Mouse (Mus musculus) c-Kit-negative CD71-positive TER-119-positive erythroid progenitor cells, embryonic 14.5 days (primary cell): Measurements from ENCODE around the gene Zfp978.
"Not testable (repeated sequence)": the region's sequence is repeated elsewhere in the genome, so short reads cannot be mapped to it uniquely, and the experiment has no call there.

Experiments
- DNase-seq: peaks from one replicate; pipeline ENCODE4 v3.0.0-alpha.2; 2013; ENCODE audit warnings: low read depth, low spot score

The Zfp978 gene

DNA sequence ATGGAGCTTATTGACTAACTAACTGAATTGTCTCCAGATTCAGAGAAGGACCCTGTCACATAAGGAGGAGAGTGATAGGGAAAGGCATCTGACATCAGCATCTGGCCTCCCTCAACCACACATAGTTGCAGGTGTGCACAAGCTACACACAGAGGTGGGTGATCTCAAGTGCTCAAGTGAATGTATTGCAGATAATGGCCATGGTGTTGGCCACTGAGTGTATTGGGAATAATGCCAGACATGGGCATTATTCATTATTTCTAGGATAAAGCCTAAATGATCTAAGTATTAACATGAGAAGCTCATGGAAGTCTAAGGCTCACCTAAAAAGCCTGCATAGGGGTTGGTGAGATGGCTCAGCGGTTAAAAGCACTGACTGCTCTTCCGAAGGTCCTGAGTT lies 10.6 kb upstream of the Zfp978 start:
- not testable (repeated sequence) for DNase-seq

DNA sequence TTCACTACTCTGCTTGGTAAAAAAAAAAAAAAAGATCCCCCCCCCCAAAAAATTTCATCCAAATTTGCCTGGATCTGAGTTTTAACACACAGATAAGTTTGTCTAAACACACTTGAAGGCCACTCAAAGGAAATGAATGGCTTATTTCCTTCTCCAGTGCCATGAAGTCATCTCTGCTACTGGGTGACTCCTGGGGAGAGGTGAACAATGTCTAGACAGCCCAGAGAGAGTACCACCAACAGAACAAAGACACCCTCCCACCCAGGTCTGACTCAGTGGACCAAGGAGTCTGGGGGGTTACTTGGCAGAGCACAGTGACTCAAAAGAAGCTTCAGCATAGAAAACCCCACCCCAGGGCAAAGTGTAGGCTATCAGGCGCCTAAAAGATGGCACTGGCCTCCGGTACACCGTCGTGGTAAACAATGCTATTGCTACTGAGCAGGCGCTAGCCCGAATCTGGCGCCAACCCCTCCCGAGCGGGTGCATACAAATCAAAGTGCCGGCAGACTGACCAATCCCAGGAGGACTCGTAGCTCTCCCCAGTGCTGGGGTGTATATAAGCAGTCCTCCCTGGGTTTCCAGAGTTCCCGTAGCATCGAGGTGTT lies 9.6 kb upstream of the Zfp978 start:
- DNase-seq, result not testable (repeated sequence)

DNA sequence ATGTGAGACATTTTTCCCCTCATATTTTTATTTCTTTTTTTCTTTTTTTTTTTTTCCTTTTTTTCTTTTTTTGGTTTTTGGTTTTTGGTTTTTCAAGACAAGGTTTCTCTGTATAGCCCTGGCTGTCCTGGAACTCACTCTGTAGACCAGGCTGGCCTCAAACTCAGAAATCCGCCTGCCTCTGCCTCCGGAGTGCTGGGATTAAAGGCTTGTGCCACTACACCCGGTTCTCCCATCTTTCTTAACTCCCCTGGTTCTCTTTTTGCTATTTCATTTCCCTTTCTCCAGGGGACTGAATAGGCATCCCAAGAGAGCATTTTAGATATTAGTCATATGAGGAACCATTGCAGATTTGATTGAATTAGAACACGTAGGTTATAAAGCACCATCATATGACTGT lies 7.5 kb upstream of the Zfp978 start:
- DNase-seq, result not testable (repeated sequence)

DNA sequence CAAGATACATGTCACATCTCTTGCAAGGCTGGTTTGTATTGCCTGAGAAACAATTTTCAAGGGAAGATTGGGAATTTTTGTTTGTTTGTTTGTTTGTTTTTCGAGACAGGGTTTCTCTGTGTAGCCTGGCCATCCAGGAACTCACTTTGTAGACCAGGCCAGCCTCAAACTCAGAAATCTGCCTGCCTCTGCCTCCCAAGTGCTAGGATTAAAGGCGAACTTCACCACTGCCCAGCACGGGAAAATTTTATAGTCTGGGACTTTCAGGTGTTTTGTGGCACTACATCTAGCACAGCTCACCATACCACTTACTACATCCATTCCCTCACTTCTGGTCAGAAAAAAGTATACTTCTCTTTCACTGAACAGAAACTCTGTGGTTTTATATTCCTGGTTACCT lies 5.1 kb upstream of the Zfp978 start:
- not testable (repeated sequence) for DNase-seq

DNA sequence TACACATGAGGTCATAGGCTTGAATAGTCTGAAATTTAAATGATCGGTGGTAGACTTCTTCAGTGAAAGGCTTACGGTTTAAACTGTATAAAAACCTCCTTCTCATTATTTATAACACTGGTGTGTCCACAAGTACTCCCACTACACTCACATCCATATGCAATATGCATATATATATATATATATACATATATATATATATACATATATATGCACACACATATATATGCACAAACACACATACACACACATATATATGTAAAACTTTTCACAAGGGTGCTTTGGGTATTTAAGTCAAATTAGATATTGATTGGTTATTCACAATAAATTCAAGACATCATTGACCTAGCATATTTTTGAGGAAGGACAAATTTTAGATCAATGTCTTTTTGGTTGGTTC lies 3.9 kb upstream of the Zfp978 start:
- DNase-seq, result not testable (repeated sequence)

DNA sequence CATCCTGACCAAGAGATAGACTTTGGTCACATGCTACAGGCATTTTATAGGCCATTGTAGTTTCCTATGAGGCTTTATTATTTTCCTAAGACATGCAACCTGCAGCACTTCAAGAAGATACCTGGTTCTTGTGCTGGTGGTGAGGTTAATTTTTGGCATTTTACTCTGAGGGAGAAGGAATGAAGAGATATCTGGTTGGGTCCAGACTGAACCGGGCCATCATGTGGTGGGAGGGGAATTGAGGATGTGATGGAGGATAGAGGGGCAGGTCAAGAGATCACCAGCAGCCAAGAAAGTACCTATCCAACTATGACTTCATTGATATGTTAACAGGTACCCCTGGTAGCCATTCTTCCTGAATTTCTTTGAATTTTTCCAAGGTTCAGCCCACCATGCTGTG lies 769 bp downstream of the Zfp978 start:
- not testable (repeated sequence) for DNase-seq

DNA sequence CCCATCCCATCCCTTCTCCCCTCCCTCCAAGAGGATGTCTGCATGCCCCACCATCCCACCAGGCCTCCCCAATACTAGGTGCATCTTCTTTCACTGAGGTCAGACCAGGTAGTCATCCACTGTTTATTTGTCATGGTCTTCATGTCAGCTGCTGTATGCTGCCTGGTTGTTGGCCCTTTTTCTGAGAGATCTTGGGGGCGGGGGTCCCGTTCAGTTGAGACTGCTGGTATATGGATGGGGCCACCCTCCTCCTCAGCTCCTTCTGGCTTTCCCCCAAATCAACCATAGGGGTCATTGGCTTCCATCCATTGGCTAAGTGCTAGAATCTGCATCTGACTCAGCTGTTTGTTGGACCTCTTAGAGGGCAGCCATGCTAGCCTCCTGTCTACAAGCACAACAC lies 8.5 kb downstream of the Zfp978 start:
- DNase-seq, result not testable (repeated sequence)

DNA sequence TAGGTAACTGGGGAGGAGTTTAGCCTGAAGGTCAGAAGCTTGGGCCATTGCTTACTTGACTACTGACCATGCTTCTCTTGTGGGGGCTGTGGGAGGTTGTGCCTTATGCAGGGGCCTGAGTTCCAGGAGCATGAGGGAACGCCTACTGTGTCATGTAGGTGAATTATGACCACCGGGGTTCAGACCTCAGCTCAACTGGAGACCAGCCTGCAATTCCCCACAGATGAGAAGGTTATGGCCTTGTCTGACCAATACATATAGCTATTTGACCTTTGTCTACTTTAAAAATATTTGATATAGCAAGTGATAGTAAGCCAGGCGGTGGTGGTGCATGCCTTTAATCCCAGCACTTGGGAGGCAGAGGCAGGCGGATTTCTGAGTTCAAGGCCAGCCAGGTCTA lies 22.1 kb downstream of the Zfp978 start:
- DNase-seq, result not testable (repeated sequence)

DNA sequence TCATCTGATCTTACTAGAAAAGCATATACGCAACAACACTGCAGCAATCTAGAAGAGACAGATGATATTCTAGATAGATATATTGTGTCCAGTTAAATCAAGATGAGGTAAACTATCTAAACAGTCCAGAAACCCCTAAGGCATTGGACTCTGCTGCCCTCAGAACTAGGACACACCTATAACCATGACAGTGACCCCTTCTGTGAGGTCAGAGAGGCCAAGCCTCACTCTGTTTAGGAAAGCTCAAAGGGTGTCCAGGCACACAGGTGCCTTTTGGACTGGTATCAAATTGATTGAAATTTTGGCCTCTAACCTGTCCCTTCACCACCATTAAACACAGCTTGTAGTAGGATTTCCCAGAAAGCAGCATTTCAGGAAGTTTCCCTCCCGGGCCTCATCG lies 36.1 kb downstream of the Zfp978 start:
- not testable (repeated sequence) for DNase-seq

DNA sequence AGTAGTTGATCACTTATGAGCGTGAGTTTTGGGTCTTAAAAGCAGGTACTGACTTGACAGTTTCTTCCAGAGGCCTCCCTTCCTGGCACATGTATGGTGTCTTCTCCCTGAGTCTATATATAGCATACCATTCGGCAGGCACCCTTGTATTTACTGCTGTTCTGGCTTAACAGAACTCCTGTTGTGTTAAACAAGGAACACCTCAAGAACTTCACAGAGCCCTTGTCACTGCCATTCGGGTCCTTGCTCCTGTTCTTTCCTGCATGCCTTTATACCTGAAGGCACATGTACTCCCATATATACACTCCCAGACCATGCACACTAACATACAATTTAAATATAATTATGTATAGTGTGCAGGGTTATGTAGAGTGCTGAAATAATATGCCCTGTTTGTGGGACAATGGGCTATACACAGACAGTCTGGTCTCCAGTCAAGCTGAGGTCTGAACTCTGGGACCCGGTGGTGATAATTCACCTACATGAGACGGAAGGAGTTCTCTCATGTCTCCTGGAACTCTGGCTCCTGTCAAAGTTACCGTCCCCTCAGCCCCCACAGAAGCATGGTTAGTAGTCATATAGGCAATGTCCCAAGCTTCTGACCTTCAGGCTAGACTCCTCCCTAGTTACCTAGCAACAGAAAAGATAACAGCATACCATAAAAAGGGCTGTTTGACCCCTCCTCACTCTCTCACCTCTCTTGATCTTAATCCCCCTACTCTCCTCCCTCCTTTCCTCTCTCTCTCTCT lies 37.0 kb downstream of the Zfp978 start:
- DNase-seq, result not testable (repeated sequence)

DNA sequence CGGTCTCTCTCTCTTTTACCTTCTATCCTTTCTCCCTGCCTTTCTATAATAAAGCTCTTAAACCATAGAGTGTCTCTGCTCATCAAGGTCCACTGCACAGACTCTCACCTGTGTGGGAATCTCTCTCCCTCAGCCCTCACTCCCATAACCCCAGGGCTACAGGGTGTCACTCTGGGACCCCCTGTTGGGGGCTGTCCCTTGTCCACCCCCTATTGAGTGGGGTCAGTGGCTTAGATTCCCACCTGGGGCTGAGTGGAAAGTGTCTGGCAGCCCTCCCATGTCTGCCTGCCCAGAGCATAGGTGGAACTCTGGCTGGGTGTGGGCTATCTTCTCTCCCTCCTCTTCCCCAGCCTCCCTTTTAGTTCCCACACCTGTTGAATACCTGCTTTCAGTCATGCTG lies 37.6 kb downstream of the Zfp978 start:
- not testable (repeated sequence) for DNase-seq

DNA sequence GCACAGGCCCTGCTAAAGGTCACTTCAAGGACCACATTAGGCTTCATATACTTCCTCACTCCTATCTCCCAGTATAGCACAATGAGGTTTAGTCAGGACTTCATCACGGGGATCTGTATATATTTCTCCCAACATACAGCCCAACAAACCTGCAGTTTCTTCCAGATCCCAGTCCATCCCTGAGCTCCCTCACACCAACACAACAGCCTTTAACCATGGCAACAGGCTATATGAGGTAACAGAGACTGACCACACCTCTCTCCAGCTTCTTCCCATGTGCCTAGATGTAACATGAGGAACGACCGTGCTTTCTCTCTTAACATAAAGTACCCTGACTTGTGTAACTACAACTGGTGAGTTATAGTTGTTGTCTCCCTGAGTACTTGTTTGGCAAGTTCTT lies 38.4 kb downstream of the Zfp978 start:
- not testable (repeated sequence) for DNase-seq

DNA sequence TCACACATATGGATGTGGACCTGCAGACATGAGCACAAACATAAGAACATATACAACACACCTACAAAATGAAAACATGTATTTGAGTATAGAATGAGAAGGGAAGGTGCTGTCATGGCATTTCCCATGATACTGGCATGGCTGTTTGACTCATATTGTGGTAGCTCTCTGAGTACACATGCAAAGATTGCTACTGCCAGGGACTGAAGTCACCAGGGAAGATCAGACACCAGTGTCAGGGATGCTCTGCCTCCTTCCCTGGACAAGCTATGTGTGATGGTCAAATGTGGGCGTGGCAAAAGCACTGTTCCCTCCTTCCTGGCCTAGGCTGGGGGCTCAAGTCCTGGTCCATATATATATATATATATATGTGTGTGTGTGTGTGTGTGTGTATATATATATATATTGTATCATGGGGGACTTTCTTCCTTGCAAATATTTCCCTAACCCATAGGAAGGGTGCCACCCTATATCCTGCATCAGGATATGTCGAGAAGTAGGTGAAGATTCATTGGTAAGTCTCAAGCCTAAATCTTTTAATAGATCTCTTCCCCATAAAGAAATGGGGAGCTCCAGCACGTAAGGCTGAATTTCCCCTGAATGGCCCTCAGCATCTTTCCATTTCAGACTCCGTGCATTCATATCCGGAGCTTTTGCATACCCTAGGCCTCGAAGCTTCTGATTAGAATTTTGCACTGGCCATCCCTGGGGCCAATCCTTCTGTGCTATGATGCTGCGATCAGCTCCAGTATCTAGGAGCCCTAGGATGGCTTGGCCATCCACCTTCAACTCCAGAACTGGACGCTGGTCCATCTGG lies 39.1 kb downstream of the Zfp978 start:
- not testable (repeated sequence) for DNase-seq

DNA sequence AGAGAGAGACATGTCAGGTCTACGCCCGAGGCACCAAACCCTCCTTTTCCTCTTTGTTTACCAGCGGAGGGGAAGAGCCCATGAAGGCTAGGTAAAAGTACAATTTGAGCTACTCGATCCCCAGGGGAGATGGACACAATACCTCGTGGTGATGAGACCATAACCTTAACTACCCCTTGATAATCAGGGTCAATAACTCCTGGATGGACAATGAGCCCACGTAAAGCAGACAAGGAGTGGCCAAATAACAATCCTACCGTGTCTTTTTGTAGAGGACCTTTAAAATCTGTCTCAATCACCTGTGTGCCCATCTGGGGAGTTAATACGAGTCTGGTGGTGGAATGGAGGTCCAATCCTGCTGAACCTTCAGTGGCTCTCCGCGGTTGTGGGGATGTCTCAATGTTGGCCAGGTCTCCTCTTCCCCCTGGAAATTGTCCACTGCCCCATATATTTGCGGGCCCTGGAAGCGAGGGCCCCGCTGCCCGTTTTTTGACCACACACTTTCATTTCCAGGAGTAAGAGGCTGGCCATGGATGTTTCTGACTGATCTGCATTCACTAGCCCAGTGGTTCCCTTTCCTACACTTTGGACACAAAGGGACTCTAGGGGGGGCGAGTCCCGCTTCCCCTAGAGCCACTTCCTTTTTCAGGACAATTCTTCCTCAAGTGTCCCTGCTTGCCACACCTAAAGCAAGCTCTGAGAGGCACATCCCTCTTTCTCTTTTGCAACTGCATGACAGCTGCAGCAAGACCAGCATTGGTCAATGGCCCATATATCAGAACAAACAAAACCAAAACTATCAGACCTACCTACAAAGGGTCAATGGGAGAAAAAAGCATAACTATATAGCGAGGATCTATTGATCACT lies 40.0 kb downstream of the Zfp978 start:
- not testable (repeated sequence) for DNase-seq

DNA sequence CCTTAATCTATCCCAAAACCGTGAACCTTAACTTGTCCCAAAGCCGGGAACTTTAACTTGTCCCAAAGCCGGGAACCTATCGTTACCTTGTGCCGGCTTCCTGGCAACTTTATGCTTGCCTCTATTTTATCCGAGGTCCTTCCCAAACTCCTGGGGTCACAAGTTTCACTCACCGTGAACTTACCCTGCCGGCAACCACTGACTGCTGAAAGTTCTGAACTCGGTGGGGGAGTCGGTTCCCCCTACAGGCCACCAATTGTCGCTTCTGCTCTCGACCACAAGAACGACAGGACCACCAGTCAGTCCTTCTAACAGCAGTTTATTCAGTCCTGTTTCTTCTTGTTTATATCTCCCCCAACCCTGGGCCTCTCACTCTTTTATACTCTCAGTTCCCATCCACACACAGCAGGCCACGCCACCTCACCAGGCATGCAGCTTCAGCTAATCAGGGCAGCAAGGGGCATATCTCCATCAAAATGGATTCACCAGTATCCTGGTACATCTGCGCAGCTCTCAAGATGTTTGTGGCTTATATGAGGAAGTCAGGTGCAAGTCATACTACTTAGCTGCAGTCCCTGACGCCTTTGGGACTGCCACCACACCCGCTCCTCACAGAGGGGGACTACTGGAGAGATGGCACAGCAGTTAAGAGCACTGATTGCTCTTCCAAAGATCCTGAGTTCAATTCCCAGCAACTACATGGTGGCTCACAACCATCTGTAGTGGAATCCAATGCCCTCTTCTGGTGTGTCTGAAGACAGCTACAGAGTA lies 40.8 kb downstream of the Zfp978 start:
- DNase-seq, result not testable (repeated sequence)

DNA sequence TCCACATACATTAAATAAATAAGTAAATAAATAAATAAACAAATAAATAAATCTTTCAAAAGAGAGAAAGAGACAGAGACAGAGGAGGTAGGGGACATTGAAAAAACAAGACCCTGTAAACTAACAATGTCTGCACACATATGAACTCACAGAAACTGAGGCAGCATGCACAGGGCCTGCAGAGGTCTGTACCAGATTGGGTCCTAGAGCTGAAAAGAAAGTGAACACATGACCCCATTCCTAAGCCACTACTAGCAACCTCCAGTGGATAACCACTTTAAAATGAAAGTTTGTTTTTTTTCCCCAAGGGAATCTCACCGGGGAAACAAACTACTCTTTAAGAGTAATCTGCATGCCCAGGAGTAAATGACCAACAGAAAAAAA lies 41.4 kb downstream of the Zfp978 start:
- DNase-seq, result not testable (repeated sequence)

DNA sequence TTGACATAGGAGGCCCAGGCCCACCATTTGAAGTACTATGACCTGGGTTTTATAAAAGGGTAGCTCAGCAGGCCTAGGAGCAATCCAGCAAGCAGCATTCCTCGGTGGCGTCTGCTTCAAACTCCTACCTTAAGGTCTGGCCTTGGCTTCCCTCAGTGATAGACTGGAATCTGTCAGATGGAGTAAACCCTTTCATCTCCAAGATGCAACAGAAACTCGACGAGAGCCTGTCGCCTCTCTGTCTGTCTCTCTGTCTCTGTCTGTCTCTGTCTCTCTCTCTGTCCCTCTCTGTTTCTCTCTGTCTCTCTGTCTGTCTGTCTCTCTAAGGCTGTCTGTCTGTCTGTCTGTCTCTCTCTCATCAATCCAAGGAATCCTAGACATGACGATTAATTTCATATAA lies 42.4 kb downstream of the Zfp978 start:
- DNase-seq, result not testable (repeated sequence)

DNA sequence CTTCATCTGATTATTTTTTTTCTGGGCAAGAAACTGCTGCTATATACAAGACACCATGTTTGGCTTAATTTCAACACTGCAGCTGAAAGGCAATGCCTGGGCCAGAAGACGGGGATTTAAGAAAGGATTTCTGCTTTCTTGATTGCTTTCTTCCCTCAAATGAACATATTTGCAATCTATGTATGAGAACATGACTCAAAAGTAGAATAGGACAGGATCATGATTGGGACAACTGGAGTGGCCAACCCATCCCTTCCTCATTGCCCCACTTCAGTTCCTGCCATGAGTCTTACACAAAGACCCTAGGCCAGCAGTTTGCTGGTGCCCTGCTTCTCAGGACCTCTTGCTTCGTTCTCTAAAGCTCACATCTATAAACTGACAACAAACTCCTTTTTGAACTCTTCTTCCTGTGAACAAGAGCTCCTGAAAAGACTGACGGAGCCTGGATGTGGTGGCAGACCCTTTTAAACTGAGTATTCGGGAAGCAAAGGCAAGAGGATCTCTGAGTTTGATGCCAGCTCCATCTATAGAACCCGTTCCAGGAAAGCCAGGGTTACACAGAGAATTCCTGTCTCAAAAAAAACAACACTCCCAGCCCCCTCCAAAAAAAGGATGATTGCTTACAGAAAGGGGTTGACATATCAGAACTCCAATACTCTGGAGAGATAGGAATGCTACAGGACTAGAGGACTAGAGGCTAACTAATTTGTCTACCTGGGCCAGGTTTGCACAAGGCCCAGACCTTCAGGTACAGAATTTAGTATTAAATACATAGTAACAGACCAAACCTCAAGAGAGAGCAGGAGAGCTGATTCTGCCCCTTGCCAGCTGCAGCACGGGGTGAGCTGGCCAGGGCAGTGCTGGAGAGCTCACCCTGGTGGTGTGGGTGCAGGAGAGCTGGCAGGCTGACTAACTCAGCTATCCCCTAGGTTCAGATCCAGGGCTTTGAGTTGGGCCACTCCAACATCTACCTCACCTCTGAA lies 43.1 kb downstream of the Zfp978 start:
- not testable (repeated sequence) for DNase-seq

DNA sequence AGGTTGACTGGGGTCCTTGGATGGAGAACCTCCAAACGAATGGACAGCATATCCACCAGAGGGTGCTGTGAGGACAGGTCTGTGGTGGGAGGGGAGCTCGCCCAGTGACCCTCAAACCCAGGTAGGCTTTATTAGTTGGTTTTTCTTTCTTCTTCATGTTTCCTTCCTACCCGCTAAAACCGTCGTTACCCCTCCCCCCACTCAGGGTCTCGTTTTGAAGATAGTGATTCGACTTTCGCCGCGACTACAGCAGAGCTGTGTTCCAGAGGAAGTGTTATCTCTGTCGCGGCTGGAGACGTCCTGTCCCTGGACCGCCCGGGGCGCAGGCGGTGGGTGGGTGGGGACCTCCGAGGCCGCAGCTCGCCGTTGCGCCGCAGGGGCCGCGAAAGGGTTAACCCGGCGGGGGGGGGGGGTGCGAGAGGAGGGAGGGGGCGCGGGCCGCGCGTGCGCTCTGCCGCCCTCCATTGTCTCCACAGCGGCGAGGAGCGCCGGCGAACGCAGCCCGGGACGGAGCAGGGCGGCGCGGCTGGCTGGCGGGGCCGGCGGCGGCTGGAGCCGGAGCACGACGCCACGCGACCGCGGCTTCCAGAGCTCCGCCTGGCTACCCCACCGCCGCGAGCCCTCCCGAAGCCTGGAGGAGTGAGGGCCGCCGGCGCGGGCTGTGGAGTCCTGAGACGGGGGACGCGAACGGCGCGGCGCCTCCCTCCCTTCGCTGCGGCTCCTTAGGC lies 45.8 kb downstream of the Zfp978 start:
- no peak for DNase-seq
